Mouse (Mus musculus): Measurements from ENCODE around the gene Daw1. TPM values are rescaled to one million over a fixed set of nuclear protein-coding genes. Genes with fewer than 3 reads are reported as not detected.

The Daw1 gene
- total and polyA plus RNA-seq, 3 experiments: not detected

- DNase-seq: peak; percentile 45
Measured at GRCm38 (mm10) chr1:83187154-83187553, 27.6 kb downstream of the Daw1 start.

GRCm38 (mm10) chr1:83209981-83210380, 50.4 kb downstream of the Daw1 start:
- DNase-seq: no peak

GRCm38 (mm10) chr1:83218260-83218659, 58.7 kb downstream of the Daw1 start:
- DNase-seq: no peak

- DNase-seq: peak; percentile 2
Measured at GRCm38 (mm10) chr1:83223072-83223471, 63.5 kb downstream of the Daw1 start.

- no peak for DNase-seq
Measured at GRCm38 (mm10) chr1:83224423-83224960, 64.9 kb downstream of the Daw1 start.

GRCm38 (mm10) chr1:83227946-83228345, 68.4 kb downstream of the Daw1 start:
- no peak for DNase-seq

- DNase-seq: peak; percentile 4
Measured at GRCm38 (mm10) chr1:83248235-83248746, 88.7 kb downstream of the Daw1 start.

- no peak for DNase-seq
Measured at GRCm38 (mm10) chr1:83251746-83252145, 92.2 kb downstream of the Daw1 start.

Other genes with a start within 250 kb of the Daw1 start
- gene A030005L19Rik, start 246.4 kb upstream of the Daw1 start, total RNA-seq (2021): not detected
- gene A030005L19Rik, start 246.4 kb upstream of the Daw1 start, polyA plus RNA-seq (2012; rRNA removed): 0.13 and 0.38 TPM in 2 replicates
- gene A030014E15Rik, start 234.8 kb upstream of the Daw1 start, total RNA-seq (2021): not detected
- not detected in 2 replicates for gene A030014E15Rik, start 234.8 kb upstream of the Daw1 start, polyA plus RNA-seq (2012; rRNA removed)
- gene Gm6217, start 228.4 kb upstream of the Daw1 start, total RNA-seq (2021): not detected
- gene Gm6217, start 228.4 kb upstream of the Daw1 start, polyA plus RNA-seq (2012; rRNA removed): not detected in 2 replicates
- gene A030003K21Rik, start 216.4 kb upstream of the Daw1 start, total RNA-seq (2021): not detected
- not detected in 2 replicates for gene A030003K21Rik, start 216.4 kb upstream of the Daw1 start, polyA plus RNA-seq (2012; rRNA removed)
- not detected for gene Gm7544, start 203.7 kb upstream of the Daw1 start, total RNA-seq (2021)
- gene Gm7544, start 203.7 kb upstream of the Daw1 start, polyA plus RNA-seq (2012; rRNA removed): not detected in 2 replicates
- not detected for gene Gm47955, start 199.5 kb upstream of the Daw1 start, total RNA-seq (2021)
- gene Gm47955, start 199.5 kb upstream of the Daw1 start, polyA plus RNA-seq (2012; rRNA removed): not detected in 2 replicates
- gene Gm47959, start 159.2 kb upstream of the Daw1 start, total RNA-seq (2021): not detected
- not detected in 2 replicates for gene Gm47959, start 159.2 kb upstream of the Daw1 start, polyA plus RNA-seq (2012; rRNA removed)
- under 1 TPM; 0.14 to 0.26 TPM for gene Slc19a3, start 121.3 kb upstream of the Daw1 start, total RNA-seq (2021)
- 0.15 and 0.25 TPM in 2 replicates for gene Slc19a3, start 121.3 kb upstream of the Daw1 start, polyA plus RNA-seq (2012; rRNA removed)
- gene Krtap28-10, start 117.3 kb upstream of the Daw1 start, total RNA-seq (2021): not detected
- gene Krtap28-10, start 117.3 kb upstream of the Daw1 start, polyA plus RNA-seq (2012; rRNA removed): not detected in 2 replicates
- not detected for gene Gm47969, start 114.8 kb upstream of the Daw1 start, total RNA-seq (2021)
- gene Gm47969, start 114.8 kb upstream of the Daw1 start, polyA plus RNA-seq (2012; rRNA removed): not detected in 2 replicates
- not detected for gene A030005K14Rik, start 100.4 kb upstream of the Daw1 start, total RNA-seq (2021)
- gene A030005K14Rik, start 100.4 kb upstream of the Daw1 start, polyA plus RNA-seq (2012; rRNA removed): not detected in 2 replicates
- not detected for gene Krtap28-13, start 98.8 kb upstream of the Daw1 start, total RNA-seq (2021)
- gene Krtap28-13, start 98.8 kb upstream of the Daw1 start, polyA plus RNA-seq (2012; rRNA removed): not detected in 2 replicates
- gene Ccl20, start 43.0 kb upstream of the Daw1 start, total RNA-seq (2021): not detected
- not detected in 2 replicates for gene Ccl20, start 43.0 kb upstream of the Daw1 start, polyA plus RNA-seq (2012; rRNA removed)
- gene Sphkap, start 248.4 kb downstream of the Daw1 start, total RNA-seq (2021): 1 to 10 TPM; 5.8 to 6.6 TPM
- 2.0 and 4.2 TPM in 2 replicates for gene Sphkap, start 248.4 kb downstream of the Daw1 start, polyA plus RNA-seq (2012; rRNA removed)

Measured in adrenal gland, adult 2 months (tissue).